Mouse (Mus musculus) embryonic facial prominence, embryonic 15.5 days (tissue): ENCODE results near the gene Ccdc17. TPM values are rescaled to one million over a fixed set of nuclear protein-coding genes. Genes with fewer than 3 reads are reported as not detected.

ENCODE experiments used
- ATAC-seq: fragments of 200-750 bp; cut with Nextera tagmentation; 2 replicates; pipeline ENCODE4 v1.8.0; 2017; ENCODE audit warnings: low read depth, moderate TSS enrichment; ENCODE audit not compliant: insufficient number of reproducible peaks, low FRiP score, low TSS enrichment
- H3K27ac ChIP-seq: fragments of 300-500 bp; sonication (generic); replicated peaks from 2 replicates; pipeline ENCODE4 v1.5.1; 2015; ENCODE audit warnings: mild to moderate bottlenecking, inconsistent platforms
- H3K27me3 ChIP-seq: fragments of 300-500 bp; sonication (generic); 2 replicates; pipeline ENCODE4 v1.6.1; 2015; ENCODE audit warnings: inconsistent platforms
- H3K36me3 ChIP-seq: fragments of 300-500 bp; sonication (generic); 2 replicates; pipeline ENCODE4 v1.6.1; 2015; ENCODE audit warnings: mild to moderate bottlenecking, inconsistent platforms
- H3K4me1 ChIP-seq: fragments of 300-500 bp; sonication (generic); 2 replicates; pipeline ENCODE4 v1.6.1; 2015; ENCODE audit warnings: inconsistent platforms
- H3K4me2 ChIP-seq: fragments of 300-500 bp; sonication (generic); replicated peaks from 2 replicates; pipeline ENCODE4 v1.6.1; 2015; ENCODE audit warnings: mild to moderate bottlenecking, inconsistent platforms
- H3K4me3 ChIP-seq: fragments of 300-500 bp; sonication (generic); replicated peaks from 2 replicates; pipeline ENCODE4 v1.5.1; 2015; ENCODE audit warnings: mild to moderate bottlenecking, inconsistent platforms
- H3K9ac ChIP-seq: fragments of 300-500 bp; sonication (generic); 2 replicates; pipeline ENCODE4 v1.6.1; 2015; ENCODE audit warnings: inconsistent platforms
- H3K9me3 ChIP-seq: fragments of 300-500 bp; sonication (generic); replicated peaks from 2 replicates; pipeline ENCODE4 v1.6.1; 2016; ENCODE audit warnings: inconsistent platforms
- WGBS: fragments of 180-500 bp; shearing (Covaris S2); methylation state at CpG from one replicate; pipeline ENCODE4 v1.1.7; 2015; 5-methylcytosine and 5-hydroxymethylcytosine counted together
- polyA plus RNA-seq: library from polyadenylated mRNA; unstranded; fragments of >200 nt; fragmentation: Nextera tagmentation; extraction: Ambion mirVana; gene quantifications from 2 replicates; pipeline ENCODE4 v1.2.1, GENCODE M21; 2015

Ccdc17 gene
- polyA plus RNA-seq, 1 experiment from 2014 or later = 25.4 TPM

- no peak overlapping the region for H3K9ac ChIP-seq
- 94% methylated on average over 2 of the region's 2 CpGs for WGBS
- ATAC-seq = no peak
- H3K4me1 ChIP-seq = no peaks in the 10 kb centered on the region
- no peak overlapping the region for H3K4me3 ChIP-seq
- no peak overlapping the region for H3K27ac ChIP-seq
- no peak overlapping the region for H3K4me2 ChIP-seq
- H3K9me3 ChIP-seq = no peaks in the 10 kb centered on the region
- no peaks in the 10 kb centered on the region for H3K27me3 ChIP-seq
- H3K36me3 ChIP-seq = peaks cover 59% of the 10 kb centered on the region
Observed at GRCm38 (mm10) chr4:116612621-116613020, 16.2 kb downstream of the Ccdc17 start.

GRCm38 (mm10) chr4:116615237-116615636 is 18.8 kb downstream of the Ccdc17 start:
- Histone ChIP-seq H3K27ac (no peak overlapping the region), H3K4me3 (no peak overlapping the region), H3K9ac (no peak overlapping the region), H3K36me3 (peaks cover 53% of the 10 kb centered on the region), H3K4me2 (no peak overlapping the region), H3K9me3 (no peaks in the 10 kb centered on the region), H3K4me1 (no peaks in the 10 kb centered on the region), H3K27me3 (no peaks in the 10 kb centered on the region)
- WGBS = 98% methylated on average over 2 of the region's 2 CpGs
- ATAC-seq = no peak

GRCm38 (mm10) chr4:116624831-116625230 is 28.4 kb downstream of the Ccdc17 start:
- 93% methylated on average over 4 of the region's 4 CpGs for WGBS
- no peaks in the 10 kb centered on the region for H3K27me3 ChIP-seq
- H3K4me2 ChIP-seq = no peak overlapping the region
- no peak overlapping the region for H3K27ac ChIP-seq
- no peak for ATAC-seq
- H3K9ac ChIP-seq = no peak overlapping the region
- H3K36me3 ChIP-seq = peaks cover 11% of the 10 kb centered on the region; the same call in 1 of the 2 replicates
- no peak overlapping the region for H3K4me3 ChIP-seq
- no peaks in the 10 kb centered on the region for H3K9me3 ChIP-seq
- peaks cover 16% of the 10 kb centered on the region for H3K4me1 ChIP-seq

- H3K4me3 ChIP-seq = peak overlapping the region; percentile 100
- peak; percentile 78 for ATAC-seq
- peak overlapping the region; percentile 74 for H3K4me2 ChIP-seq
- no peaks in the 10 kb centered on the region; the same call in 1 of the 2 replicates for H3K36me3 ChIP-seq
- no peaks in the 10 kb centered on the region for H3K9me3 ChIP-seq
- H3K4me1 ChIP-seq = peaks cover 16% of the 10 kb centered on the region
- peak overlapping the region; percentile 97 for H3K27ac ChIP-seq
- peak overlapping the region; percentile 83 for H3K9ac ChIP-seq
- under 1% methylated on average over 53 of the region's 53 CpGs for whole genome bisulfite sequencing
- H3K27me3 ChIP-seq = no peaks in the 10 kb centered on the region
Observed at GRCm38 (mm10) chr4:116626658-116627358, 30.4 kb downstream of the Ccdc17 start.

GRCm38 (mm10) chr4:116627359-116627716 is 30.9 kb downstream of the Ccdc17 start:
- peaks cover 3% of the 10 kb centered on the region; the same call in 1 of the 2 replicates for H3K36me3 ChIP-seq
- H3K27me3 ChIP-seq = no peaks in the 10 kb centered on the region
- peak overlapping the region; percentile 74 for H3K4me2 ChIP-seq
- H3K9me3 ChIP-seq = no peaks in the 10 kb centered on the region
- H3K4me1 ChIP-seq = peaks cover 16% of the 10 kb centered on the region
- peak; percentile 91 for ATAC-seq
- H3K4me3 ChIP-seq = peak overlapping the region; percentile 100
- H3K9ac ChIP-seq = peak overlapping the region; percentile 83
- peak overlapping the region; percentile 97 for H3K27ac ChIP-seq
- WGBS = under 1% methylated on average over 13 of the region's 13 CpGs

- peak; percentile 86 for ATAC-seq
- H3K4me2 ChIP-seq = peak within 1 kb of the TSS; percentile 74
- H3K27ac ChIP-seq = peak within 1 kb of the TSS; percentile 97
- peak within 1 kb of the TSS; percentile 83 for H3K9ac ChIP-seq
- H3K36me3 ChIP-seq = 0 out of 2 replicates have a peak, but pooled peaks cover 3% of the 10 kb centered on the region
- peaks cover 16% of the 10 kb centered on the region for H3K4me1 ChIP-seq
- H3K27me3 ChIP-seq = no peaks in the 10 kb centered on the region
- H3K4me3 ChIP-seq = peak within 1 kb of the TSS; percentile 100
- 4% methylated on average over 23 of the region's 23 CpGs for WGBS
- H3K9me3 ChIP-seq = no peaks in the 10 kb centered on the region
Observed at GRCm38 (mm10) chr4:116627722-116628662, 31.5 kb downstream of the Ccdc17 start, which contains the start of gene Nasp. Gene Nasp, minus strand, starts transcription at chr4:116627941.

- Histone ChIP-seq H3K27ac (no peak overlapping the region), H3K27me3 (no peaks in the 10 kb centered on the region), H3K9ac (no peak overlapping the region), H3K4me2 (no peak overlapping the region), H3K9me3 (no peaks in the 10 kb centered on the region), H3K4me1 (no peaks in the 10 kb centered on the region), H3K4me3 (no peak overlapping the region), H3K36me3 (peaks cover 64% of the 10 kb centered on the region)
- ATAC-seq = no peak
- WGBS = 88% methylated on average over 1 of the region's 1 CpGs
Observed at GRCm38 (mm10) chr4:116635197-116635596, 38.7 kb downstream of the Ccdc17 start.

- Histone ChIP-seq H3K4me3 (no peak overlapping the region), H3K27me3 (no peaks in the 10 kb centered on the region), H3K4me1 (no peaks in the 10 kb centered on the region), H3K27ac (no peak overlapping the region), H3K9ac (no peak overlapping the region), H3K4me2 (no peak overlapping the region), H3K9me3 (no peaks in the 10 kb centered on the region), H3K36me3 (peaks cover 93% of the 10 kb centered on the region)
- 91% methylated on average over 6 of the region's 6 CpGs for WGBS
- no peak for ATAC-seq
Observed at GRCm38 (mm10) chr4:116638821-116639220, 42.4 kb downstream of the Ccdc17 start.

- Histone ChIP-seq H3K4me3 (no peak overlapping the region), H3K27me3 (no peaks in the 10 kb centered on the region), H3K9me3 (no peaks in the 10 kb centered on the region), H3K36me3 (peaks cover 70% of the 10 kb centered on the region), H3K27ac (no peak overlapping the region), H3K9ac (no peak overlapping the region), H3K4me2 (no peak overlapping the region), H3K4me1 (0 out of 2 replicates have a peak, but pooled peaks cover 8% of the 10 kb centered on the region)
- ATAC-seq = no peak
- WGBS = 93% methylated on average over 1 of the region's 1 CpGs
Observed at GRCm38 (mm10) chr4:116642071-116642470, 45.6 kb downstream of the Ccdc17 start.

- no peaks in the 10 kb centered on the region for H3K27me3 ChIP-seq
- no peak overlapping the region for H3K9ac ChIP-seq
- no peak overlapping the region for H3K4me2 ChIP-seq
- no peak overlapping the region for H3K27ac ChIP-seq
- H3K9me3 ChIP-seq = no peaks in the 10 kb centered on the region
- peaks cover 56% of the 10 kb centered on the region for H3K36me3 ChIP-seq
- ATAC-seq = no peak
- no peak overlapping the region for H3K4me3 ChIP-seq
- 43% methylated on average over 6 of the region's 6 CpGs for WGBS
- peaks cover 22% of the 10 kb centered on the region for H3K4me1 ChIP-seq
Observed at GRCm38 (mm10) chr4:116644326-116644725, 47.9 kb downstream of the Ccdc17 start.

GRCm38 (mm10) chr4:116645624-116646023 is 49.2 kb downstream of the Ccdc17 start:
- no peak overlapping the region for H3K4me2 ChIP-seq
- H3K27me3 ChIP-seq = no peaks in the 10 kb centered on the region
- no peak overlapping the region for H3K27ac ChIP-seq
- H3K4me1 ChIP-seq = peaks cover 33% of the 10 kb centered on the region
- H3K9ac ChIP-seq = no peak overlapping the region
- H3K36me3 ChIP-seq = peaks cover 49% of the 10 kb centered on the region
- WGBS = 85% methylated on average over 7 of the region's 7 CpGs
- H3K9me3 ChIP-seq = no peaks in the 10 kb centered on the region
- ATAC-seq = no peak
- H3K4me3 ChIP-seq = no peak overlapping the region
